Mouse (Mus musculus): ENCODE measurements at regions not wholly inside any gene's neighbourhood (a gene's known extent, or its start where the extent isn't known, plus 50 kb on each side); places are given as distances from the start of the nearest gene placed in this dataset.
"Not testable (repeated sequence)": the region's sequence is repeated elsewhere in the genome, so short reads cannot be mapped to it uniquely, and the experiment has no call there.

DNA sequence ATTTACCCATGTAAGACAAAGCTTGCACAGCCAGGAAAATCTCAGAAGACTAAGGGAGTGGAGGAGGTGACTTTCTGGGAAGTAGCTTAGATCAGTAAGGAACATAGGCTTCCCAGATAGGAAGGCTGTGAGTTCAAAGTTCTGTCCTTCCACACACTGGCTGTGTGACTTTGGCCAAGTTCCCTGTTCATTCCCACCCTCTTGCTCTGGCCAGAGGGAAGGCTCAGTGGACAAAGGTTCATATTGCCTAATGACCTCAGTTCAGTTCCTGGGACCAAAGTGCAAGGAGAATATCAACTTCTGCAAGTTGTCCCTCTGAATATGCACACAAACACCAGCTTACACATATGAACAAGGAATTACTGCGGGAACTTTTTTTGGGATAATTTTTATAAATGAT, 255.6 kb upstream of the Pik3r1 start:
- no peak for DNase-seq (ENCODE audit: low read depth, low spot score)

DNA sequence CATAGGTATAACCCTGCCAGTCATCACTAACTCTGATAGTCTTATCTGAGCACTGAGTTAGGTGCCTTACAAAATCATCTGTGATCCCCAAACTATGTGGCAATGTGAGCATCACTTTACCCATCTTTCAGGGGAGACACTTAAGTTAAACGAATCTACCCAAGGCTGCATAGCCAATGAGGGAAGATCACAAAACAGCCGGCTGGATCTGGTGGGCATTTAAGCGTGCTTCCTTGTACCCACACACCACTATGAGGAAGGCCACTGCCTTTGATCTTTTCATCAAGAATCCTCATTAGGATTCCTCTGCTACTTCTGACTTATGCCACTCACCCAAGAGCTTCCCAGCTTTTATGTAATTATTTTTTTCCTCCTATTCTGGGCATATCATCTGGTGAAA, 257.1 kb upstream of the Pik3r1 start:
- no peak for DNase-seq (ENCODE audit: low read depth, low spot score)

DNA sequence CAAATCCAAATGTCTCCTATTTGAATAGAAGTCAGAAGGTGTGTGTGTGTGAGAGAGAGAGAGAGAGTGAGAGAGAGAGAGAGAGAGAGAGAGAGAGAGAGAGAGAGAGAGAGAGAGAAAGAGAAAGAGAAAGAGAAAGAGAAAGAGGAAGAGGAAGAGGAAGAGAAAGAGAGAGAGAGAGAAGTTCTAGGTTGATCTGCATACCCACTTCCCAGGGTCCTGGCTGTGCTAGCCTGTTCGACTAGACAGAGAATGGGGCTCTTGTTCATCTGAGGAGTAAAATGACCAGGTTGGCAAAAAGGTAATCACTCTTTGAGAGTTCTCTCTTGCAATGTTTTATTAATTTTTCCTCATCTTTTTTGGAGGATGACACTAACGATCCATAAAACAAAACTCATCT, 257.5 kb upstream of the Pik3r1 start:
- not testable (repeated sequence) for DNase-seq (ENCODE audit: low read depth, low spot score)

DNA sequence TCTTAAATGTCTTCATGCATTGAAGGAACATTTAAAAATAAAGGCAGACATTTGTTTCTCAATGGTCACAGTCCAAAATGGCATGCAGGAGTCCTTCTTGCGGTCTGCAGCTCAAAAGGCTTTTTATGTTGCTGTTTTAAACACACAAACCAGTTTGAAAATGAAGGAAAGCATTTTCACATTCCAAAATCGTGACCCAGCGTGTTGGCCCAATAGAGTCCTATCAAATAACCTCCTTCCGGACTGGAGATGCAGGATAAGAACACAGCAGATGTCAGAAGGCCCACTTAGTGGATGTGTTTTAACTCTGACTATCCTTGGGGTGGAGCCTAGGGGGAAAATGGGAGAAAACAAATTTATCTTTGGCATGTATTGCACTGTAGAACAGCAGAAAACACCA, 263.4 kb upstream of the Pik3r1 start:
- DNase-seq (ENCODE audit: low read depth, low spot score) = no peak

DNA sequence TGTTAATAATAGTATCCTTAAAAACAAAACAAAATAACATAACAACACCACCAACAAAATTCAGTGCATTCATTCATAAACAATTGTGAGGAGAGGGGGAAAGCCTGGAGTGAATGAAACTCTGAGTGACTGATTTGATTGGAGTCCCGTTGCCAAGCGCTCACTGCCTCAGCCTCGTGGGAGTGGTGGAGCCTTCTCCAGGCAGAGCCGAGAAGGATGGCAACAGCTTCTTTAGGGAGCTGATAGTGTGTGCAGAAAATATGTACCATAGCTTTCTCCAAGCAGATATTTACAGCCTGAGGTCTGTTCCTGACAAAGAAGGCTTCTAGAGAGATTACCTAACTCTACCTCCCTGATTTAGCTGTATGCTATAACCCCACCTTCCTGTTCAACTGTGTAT, 266.5 kb upstream of the Pik3r1 start:
- no peak for DNase-seq (ENCODE audit: low read depth, low spot score)

DNA sequence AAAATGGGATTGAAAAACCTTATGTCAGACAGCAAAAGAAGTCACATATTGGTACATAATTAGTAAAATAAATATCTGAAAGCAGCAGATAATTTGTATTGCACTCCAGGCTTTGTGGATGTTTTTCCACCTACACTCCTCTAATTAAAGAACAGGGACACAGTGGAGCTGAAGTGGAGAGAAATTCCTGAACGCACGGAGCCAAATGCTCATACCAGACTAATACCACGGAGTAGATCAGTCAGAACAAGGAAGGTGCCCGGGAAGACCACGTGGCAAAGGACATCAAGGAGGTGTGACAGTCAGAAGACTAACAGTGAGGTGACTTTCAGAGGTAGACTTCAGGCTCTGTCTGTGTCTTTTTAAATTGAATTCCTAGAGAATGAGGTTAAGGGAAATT, 268.0 kb upstream of the Pik3r1 start:
- no peak for DNase-seq (ENCODE audit: low read depth, low spot score)

DNA sequence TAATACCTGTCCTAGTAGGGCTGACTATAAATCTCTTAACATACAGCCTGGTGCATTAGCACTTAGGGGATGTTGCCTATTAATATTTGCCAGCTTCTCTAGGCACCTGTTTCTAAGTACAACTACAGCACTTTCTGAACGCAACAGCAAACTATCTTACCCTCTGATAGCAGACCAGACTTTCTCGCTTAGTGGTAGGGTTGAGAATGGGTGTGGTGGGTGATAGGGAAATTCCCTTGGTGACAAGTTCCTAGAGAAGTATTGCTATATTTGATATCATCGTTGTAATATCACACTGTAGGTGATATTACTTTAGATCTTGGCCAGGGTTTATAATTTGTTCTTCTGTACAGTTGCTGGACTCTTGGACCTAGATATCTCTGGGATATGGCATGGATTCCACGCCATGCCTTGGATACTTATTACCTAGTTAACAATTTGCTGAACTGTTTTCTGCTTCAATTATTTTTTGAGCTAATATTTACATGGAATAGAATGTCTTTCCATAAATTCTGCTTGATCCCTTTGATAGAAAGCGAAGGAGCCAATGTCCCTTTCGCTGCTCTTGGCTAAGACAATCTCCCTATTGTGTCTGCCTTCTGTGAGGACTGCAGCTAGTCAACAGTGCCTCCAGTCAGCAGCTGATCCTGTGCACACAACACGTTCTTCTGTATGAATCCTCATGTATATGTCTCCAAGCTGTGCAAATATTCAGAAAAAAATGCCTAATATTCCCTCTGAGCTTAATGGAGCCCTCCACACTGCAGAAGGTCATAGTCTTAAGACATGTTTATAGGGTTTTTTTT, 269.0 kb upstream of the Pik3r1 start:
- DNase-seq (ENCODE audit: low read depth, low spot score) = no peak

DNA sequence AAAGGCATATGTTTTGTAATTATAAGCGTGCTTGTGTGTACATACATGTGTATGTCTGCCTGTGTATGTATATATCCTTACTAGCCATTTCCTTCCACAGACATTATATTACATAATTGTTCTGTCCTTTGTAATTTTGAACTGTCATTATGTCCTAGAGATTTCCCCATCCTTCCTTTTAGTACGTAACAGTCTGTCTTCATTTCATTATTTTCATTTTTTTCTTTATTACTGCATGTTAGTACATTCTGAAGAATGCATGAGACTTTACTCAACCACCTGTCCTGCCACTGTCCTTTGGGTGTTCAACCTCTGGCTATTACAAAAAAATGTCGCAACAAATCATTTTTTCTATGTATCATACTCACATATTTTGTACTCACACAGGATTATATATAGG, 292.2 kb upstream of the Pik3r1 start:
- no peak for DNase-seq (ENCODE audit: low read depth, low spot score)

DNA sequence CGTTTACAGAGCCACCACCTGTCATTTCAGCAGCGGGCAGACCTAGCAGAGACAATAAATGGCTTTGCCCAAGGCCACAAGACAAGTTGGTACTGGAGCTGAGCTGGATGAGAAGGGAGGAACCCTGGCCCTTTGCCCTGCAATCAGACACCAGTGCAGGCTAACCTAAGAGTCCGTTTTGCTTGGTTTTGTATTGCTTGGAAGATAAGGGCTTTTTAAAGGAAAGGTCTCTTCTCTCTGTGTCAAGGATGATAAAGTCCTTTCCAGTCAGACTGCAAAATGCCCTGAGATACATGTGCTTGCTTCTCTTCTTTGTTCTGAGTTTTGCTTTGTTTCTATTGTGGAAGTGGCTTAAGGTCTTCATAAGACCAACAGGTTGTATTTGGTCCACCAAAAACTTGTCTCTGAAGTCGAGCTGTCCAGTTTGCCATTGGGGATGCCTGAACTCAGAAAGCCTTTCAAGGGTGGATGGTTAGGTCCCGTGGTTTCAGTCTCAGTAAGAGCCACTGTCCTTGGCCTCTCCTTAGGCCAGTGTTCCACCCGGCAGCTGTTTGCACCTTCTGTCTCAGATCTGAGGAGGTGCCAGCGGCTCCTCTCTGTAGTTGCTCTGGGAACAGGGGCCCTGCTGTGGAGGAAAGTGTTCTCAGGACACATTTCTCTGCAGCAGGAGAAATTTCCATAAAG, 296.7 kb upstream of the Pik3r1 start:
- DNase-seq (ENCODE audit: low read depth, low spot score) = no peak

DNA sequence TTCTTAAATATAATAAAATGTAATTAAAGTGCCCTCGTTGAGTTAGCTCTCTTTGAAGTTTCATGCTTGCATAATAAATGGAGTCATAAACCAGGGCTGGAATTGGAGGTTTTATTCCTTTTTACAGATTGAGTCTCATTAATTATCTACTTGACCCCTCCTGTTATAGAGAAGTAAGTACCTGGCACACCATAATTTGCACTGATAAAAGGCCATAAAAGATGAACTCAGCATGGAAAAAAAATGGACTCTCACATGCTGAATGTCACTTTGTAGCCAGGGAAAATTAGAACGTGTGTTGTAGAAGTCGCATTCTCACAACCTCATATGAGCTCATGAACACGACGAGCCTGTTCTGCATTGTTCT, 297.2 kb upstream of the Pik3r1 start:
- no peak for DNase-seq (ENCODE audit: low read depth, low spot score)

DNA sequence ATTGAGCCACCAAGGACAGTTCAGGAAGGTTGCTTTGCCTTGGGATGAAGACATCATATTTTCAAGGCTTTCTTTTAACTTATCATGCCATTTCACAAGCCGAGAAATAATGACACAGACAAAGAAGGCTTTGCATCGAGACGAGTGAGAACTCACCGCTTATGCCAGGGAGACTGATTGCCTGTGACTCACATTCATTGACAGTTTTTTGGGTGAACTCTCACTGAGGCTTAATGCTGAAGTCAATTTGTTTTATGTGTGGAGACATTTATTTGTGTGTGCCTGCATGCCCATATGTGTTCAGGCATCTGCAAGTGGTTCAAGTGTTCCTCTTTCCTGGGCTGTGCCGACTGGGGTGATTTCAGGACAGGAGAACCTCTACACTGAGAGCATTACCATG, 297.8 kb upstream of the Pik3r1 start:
- DNase-seq (ENCODE audit: low read depth, low spot score) = no peak

DNA sequence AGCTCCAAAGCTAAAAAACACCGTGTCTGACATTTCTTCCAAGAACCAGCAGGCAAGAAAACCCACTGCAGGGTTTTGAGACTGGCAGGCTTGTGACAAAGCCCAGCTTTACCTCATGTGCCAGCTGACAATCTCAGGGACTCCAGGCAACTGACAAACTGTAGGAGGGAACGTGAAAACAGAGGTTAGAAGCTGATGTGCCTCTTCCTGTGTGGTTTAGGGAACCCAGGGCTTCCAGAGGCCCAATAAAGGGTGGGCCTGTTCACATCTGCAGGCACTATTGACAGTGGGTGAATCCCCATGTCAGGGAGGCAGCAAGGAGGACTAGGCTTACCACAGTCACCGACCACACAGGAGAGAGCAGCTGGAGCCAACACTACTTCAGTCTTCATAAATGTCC, 302.7 kb upstream of the Pik3r1 start:
- no peak for DNase-seq (ENCODE audit: low read depth, low spot score)

DNA sequence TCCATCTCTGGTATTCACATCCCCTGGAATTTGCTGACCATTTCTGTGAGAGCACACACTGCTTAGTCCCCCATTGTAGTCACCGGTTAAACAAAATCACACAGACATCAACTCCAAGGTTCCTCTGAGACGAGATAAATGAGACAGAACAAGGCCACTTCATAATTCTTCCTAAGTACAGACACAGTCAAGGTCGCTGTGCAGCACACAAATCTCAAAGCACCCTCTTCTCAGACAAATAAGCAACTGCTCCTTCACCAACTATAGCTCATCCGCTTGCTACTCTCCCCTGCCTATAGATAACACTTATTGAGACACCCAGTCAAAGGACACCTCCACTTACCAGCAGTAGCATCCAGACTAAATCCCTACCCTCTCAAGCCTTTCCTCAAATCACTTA, 304.3 kb upstream of the Pik3r1 start:
- no peak for DNase-seq (ENCODE audit: low read depth, low spot score)

DNA sequence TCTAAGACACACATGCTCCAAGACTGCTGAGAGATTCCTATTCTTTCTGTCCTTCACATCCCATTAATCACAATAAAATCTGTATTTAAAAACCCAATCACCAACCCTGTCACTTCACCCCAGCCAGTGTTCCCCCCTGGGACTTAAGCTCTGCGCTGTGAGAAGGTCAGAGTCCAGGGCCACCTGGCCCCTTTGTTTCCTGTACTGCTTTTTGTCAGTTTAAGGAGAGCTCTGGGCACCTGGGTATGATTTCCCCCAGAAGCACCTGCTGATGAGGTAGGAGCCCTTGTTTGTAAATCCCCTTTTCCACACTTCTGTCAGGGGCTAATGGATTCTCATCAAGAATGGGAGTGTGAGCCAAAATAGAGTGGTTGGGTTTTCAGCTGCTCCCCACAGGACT, 319.7 kb upstream of the Pik3r1 start:
- no peak for DNase-seq (ENCODE audit: low read depth, low spot score)

DNA sequence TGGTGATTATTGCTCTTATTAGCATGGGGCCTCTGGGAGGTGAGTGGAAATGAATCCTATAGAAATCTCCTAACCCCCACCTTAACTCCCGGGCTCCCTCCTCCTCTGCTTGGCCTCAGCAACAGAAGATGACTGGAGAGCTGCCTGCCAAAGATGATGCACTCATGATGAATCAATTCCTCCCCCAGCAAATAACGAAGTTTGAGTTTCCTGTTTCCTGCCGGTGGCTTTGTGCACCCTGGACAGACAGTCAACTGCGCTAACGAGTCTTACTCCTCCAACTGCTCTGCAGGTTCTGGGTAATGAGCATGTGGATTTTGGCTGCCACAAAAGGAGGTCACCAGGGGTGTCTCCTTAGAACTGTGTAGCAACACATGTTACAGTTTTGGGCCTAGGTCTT, 321.5 kb upstream of the Pik3r1 start:
- no peak for DNase-seq (ENCODE audit: low read depth, low spot score)

DNA sequence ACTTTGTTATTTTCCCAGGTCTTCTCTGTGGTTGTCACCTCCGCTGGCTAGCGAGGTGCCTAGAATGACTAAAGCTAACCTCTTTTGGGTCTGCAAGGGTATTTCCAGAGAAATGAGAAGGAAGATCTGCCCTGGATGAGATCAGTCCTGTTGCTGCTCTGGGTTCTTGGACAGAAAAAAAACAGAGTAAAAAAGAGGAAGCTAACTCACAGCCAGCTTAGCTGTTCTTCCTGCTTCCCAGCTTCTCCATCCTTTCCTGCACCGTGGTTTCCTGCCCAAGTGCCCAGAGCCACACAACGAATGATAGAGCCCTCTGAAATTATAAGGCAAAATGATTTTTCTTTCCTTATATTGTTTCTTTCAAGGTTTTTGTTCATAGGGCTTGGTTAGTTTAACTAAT, 326.2 kb upstream of the Pik3r1 start:
- DNase-seq (ENCODE audit: low read depth, low spot score) = no peak

DNA sequence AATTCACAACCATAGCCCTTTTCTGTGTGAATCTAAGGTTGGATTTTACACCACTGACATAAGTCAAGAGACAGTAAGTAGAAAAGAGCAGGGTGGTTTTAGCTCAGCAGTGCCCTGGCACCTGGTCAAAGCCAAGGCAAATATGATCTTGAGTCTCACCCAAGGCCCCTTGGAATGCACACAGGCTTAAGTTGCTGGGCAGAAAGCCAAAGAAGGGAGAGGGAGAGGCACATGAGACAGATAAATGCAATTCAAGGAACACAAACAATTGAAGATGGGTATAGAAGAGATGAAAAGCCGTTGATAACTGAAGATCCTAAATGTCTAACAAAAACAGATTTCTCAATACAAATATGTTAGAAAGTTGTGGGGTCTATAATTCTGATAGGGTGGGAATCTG, 335.1 kb upstream of the Pik3r1 start:
- DNase-seq (ENCODE audit: low read depth, low spot score) = no peak

DNA sequence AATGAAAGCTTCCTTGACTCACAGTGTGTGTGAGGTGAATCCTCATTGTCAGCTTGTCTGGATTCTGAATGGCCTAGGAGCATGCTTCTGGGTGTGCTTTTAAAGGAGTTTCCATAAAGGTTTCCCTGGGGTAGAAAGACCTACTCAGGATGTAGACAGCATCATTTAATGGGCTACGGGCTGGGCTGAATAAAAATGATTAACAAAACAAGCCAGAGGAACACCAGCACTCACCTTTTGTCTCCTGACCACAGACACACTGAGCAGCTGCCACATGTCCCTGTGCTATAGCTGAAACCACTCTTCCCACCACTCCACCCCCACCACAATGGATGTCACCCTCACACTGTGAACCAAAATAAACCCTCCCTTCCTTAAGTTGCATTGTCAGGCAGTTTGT, 338.2 kb upstream of the Pik3r1 start:
- no peak for DNase-seq (ENCODE audit: low read depth, low spot score)

DNA sequence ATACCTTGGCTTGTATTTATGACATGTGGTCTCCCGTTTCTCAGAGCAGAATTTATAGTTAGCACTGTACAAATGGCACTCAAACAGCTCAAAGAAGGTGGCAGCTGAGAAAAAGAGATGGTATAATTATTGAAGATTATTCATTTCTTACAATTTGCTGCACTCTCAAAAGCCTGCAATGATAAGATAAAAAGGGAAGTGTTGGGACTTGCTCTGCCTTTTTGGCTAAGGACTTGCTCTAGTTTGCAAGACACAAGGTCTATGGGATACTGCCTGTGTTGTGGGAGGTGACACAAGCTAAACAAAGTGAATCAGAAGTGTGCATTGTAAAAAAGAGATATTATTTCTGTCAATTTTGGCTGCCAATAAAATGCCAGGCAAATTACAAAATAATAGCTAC, 340.2 kb upstream of the Pik3r1 start:
- DNase-seq (ENCODE audit: low read depth, low spot score) = no peak

DNA sequence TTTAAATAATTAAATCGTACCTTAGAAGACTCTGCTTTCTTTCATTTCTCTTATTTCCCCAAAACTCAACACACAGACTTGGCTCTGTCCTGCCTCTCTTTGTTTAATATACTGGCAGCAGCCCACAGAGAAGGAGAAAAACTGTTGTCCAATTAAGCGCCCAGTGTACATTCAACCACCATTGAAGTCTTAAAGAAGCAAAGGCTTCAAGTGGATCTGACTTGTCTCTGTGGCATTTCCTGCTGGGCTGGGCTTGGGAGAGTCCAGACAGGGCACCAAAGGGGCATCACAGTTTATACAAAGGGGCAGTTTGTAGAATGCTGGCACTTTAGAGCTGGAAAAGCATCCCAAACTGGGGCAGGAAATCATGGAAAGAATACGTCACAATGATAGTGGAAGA, 340.9 kb upstream of the Pik3r1 start:
- no peak for DNase-seq (ENCODE audit: low read depth, low spot score)

DNA sequence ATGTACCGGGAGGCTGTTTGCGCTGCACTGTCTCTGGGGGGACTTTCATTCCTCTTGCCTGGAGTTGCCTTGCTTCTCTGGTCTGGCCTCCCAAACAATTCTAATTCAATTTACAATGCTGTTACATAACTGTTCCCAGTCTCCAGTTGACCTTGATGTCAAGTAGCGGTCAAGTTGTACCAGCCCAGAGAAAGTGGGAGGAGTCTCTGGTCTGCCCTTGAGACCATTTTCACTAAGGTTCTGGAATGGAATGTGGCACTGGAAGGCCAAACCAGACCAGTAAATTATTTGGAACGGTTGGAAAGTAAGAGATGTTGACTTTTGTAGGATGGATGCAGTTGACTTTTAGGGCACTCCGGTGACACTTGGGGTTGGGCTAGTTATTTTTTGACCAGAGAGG, 345.9 kb upstream of the Pik3r1 start:
- DNase-seq (ENCODE audit: low read depth, low spot score) = no peak

DNA sequence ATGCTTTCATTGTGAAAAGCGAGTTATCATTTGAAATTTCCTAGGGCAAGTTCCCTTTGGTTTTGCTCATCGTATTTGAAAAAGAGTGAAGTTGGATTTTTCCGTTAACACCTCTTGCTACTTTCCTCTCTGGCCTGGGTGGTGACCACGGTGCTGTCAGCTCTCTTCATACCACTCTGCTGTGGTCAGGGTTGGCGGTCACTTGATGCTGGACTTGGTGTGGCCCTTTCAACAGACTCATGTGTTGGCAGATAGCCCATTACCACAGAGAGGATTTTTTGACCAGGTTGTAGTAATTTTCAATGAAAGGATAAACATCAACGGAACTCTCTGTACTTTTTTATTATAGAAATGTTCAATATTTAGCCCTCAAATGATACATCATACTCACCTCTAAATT, 354.3 kb upstream of the Pik3r1 start:
- DNase-seq (ENCODE audit: low read depth, low spot score) = no peak

DNA sequence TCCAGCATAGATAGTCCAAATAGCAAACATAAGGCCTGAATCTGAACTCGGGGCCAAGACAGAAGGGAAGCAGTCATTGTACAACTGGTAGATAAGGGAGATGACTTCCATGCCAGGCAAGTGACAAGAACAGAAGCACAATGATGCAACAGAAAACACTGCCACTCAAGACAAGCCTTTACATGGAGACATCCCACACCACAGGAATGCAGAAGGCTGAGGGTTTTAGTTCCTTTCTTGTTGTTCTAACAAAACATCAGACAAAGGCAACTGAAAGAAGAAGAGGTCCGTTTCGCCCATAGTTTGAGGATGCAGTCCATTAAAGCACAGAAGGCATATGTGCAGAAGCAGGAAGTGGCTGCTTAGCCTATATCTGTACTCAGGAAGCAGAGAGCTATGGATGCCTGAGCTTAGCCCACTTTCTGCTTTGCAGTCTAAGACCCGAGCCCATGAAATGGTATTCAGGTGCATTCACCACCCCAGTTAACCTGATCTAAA, 360.0 kb upstream of the Pik3r1 start:
- no peak for DNase-seq (ENCODE audit: low read depth, low spot score)
